Mouse (Mus musculus): Measurements from ENCODE around the gene Tcp11l1.

The Tcp11l1 gene

DNA sequence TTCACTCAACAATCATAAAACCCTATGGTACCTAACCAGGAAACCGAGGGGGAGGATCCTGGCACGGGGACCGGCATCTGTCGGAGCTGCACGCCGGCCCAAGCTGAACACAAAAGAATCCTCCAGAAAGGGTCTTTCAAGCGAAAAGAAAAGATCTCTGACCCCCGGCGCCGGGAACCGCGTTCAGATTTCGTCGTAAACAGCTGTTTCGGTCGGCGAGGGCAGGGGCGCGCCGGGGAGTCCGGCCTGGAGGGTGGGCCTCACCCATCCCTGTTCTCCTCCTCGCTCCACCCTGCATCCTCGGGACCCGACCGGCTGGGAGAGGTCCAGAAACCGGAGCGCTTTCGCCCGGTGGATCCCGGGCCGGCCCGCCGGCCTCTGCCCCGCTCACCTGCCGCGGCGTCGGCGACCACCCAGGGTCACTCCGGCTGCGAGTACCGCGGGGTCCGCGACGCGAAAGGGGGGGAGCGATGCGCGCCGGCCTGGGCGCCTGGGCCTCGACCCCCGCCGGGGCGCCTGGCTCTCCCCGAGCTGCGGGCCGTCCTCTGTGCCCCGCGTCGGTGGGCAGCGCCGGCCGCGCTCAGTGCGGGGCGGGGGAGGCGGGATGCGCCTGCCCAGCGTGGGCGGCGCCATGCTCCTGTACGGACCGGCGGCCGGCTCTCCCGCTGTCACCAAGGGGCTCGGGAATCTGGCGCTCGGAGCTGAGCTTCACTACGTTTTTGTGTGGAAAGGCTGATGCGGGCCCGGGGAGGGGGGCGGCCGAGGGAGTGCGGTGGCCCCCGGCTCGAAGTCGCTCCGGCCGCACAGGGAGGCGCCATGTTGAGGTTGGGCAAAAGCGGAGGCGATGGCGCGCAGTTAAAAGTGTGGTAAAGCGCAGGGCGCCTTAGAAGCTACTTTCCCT is at the start of gene Tcp11l1:
TSS of gene Tcp11l1 (minus strand) at position 585 of the 901 bp plus-strand sequence.
- DNase-seq, result peak; percentile 85

- no peak for DNase-seq
These were observed 38.6 kb upstream of the Tcp11l1 start for GRCm38 (mm10) chr2:104750611-104751010.

DNA sequence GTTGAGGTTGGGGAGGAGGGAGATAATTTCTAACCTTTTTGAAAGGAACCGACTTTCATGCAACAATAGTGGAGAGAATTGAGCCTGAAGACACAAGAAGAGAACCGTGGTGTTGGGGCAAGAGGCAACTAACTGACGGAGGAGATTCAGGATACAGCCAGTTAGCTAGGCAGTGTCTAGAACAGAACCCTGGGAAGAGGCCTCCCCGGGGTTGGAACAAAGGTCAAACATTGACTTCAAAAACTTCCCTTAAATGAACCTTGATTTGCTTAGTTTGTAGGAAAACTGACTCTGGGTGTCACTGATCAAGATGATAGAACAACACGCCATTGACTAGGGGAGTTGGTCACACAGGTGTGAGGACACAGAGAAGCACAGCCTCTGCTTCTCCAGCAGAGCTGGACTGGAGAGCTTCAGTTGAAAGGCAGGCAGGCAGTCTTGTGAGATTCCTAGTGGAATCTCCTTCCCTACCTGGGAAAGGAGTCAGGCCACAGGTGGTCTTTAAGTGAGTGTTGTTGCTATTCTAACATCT is 36.7 kb upstream of the Tcp11l1 start:
- DNase-seq, result no peak

DNA sequence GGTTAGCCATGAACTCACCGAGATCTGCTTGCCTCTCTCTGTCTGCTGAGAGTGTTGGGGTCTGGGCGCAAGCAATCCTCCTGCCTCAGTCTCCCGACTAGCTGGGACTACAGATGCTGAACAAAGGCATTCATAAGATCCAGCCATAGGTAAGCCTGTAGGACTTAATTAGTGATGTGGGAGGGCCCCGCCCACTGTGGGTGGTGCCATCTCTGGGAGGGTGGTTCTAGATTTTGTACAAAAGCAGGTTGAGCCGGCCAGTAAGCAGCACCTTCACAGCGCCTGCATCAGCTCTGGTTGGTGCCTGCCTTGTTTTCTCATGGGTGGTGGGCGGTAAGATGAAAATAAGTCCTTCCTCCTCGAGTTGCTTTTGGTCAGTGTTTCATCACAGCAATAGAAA is 34.3 kb upstream of the Tcp11l1 start:
- no peak for DNase-seq

DNA sequence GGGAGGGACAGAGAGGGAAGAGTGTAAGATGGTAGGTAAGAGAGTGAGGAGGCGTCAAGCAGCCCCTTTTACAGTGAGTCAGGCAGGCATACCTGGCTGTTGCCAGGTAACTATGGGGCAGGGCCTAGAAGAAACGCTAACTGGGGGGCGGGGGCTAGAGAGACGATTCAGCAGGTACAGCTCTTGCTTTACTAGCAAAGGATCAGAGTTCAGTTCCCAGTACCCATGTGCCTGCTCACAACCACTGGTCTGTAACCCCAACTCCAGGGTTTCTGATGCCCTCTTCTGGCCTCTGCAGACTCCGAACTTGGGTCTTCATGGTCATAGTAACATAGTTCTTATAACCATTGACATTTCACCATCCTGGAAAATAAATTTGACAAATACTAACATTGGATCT is 32.0 kb upstream of the Tcp11l1 start:
- no peak for DNase-seq

GRCm38 (mm10) chr2:104743160-104743559 is 31.2 kb upstream of the Tcp11l1 start:
- DNase-seq, result peak; percentile 54

DNA sequence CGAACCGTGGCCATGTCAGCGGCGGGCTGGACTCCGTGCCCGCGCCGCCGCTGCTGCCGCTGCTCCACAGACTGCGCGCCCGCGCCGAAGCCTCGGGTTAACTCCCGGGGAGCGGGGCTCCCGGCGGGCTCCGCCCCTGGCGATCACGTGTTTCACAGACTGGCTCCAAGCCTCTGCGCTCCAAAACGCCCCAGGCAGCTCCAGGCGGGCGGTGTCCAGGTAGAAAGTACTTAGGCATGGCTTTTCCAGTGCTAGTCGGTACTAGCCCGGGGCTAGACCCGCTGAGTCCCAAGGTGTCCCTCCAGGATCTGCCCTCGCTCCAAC is 30.7 kb upstream of the Tcp11l1 start, which contains the start of gene Depdc7:
TSS of gene Depdc7 (minus strand) at position 138 of the 324 bp plus-strand sequence.
- peak; percentile 95 for DNase-seq

- DNase-seq, result no peak
These were observed 30.1 kb upstream of the Tcp11l1 start for GRCm38 (mm10) chr2:104741896-104742740.

DNA sequence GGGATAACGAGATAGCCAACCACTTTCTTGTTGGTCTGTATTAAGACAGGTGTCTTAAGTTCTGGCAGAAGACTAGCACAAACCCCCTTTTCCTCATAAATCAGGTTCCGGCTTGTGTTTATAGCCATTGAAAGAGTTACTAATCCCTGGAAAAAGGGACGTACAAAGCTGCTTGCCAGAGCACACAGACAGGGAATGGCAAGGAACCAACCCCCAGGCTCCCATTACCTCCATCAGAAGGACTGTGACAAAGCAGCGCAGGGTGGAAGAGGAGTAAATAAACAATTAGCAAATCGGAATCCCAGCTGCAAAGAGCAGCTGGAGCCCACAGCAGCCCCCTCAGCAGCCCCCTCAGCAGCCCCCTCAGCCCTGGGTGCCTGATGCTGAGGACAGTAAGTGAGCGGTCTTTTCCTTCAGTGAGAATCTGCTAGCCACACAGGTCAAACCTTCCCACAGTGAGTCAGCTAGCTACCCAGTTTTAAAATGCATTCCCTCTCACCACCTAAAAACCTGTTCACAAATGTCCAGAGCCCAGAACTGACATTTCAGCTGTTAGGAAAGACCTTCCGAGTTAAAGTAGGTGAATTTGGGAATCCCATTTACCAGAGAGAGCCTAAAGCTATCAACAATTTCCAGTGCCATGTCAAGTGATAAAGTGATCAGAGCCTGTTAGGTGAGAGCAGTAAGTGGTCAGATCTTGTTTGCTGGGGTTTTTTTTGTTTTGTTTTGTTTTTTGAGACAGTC is 29.2 kb upstream of the Tcp11l1 start:
- DNase-seq, result no peak

DNA sequence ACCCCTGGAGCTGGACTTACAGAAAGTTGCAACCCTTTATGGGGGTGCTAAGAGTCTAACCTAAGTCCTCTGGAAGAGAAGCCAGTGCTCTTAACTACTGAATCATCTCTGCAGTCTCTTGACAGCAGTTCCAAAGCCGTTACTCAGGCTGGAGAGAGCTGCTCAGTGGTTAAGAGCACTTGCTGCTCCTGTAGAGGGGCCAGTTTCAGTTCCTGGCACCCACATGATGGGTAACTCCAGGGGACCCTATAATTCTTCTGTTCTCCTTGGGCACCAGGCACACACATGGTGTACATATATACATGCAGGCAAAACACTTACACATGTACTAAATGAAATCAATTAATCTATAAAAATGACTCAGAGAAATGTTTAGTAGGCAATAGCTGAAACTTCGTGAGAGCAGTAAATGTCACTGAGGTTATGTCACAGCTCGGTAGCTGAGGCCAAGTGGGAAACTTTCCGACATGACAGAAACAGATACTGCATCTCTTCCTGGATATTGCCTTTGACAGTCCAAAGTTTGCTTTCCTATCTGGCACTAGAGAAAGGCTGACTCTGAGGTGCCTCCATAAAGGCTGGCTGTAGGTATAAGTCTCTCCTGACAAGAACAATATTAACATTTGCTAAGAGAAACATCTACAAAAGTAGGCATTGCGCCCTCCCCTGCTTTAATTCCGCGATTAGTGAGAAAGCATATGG is 28.4 kb upstream of the Tcp11l1 start:
- DNase-seq, result no peak

DNA sequence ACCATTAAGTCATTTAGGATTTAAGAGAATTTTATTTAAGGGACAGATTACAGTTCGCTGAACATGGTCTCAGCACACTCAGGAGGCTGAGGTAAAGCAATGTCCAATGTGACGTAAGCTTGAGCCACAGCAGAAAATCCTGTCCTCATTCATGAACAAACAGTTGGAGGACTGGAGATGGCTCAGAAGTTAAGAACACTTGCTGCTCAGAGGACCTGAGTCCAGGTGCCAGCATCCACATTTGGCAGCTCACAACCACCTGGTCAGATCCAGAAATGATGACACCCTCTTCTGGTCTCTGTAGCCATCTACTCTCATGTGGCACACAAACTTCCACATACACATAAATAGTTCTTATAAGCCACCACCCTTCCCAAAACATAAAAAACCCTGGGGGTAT is 27.7 kb upstream of the Tcp11l1 start:
- DNase-seq, result no peak

DNA sequence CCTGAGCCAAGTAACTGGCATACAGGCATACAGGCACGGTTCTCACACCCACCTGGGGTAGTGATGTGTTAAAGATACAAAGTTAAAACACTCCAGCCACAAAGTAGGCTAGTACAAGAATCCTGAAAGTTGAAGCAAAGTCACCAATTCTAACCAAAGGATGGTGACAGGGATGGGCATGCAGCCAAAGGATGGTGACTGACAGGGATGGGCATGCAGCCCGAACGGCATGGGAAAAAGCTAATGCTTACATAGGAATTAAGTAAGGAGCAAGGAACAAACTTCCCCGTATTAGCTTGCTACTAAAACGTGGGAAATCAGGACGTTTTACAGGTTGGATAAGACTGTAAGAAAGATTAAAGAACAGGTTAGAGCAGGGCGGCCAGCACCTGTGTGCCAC is 24.3 kb upstream of the Tcp11l1 start:
- DNase-seq, result no peak

DNA sequence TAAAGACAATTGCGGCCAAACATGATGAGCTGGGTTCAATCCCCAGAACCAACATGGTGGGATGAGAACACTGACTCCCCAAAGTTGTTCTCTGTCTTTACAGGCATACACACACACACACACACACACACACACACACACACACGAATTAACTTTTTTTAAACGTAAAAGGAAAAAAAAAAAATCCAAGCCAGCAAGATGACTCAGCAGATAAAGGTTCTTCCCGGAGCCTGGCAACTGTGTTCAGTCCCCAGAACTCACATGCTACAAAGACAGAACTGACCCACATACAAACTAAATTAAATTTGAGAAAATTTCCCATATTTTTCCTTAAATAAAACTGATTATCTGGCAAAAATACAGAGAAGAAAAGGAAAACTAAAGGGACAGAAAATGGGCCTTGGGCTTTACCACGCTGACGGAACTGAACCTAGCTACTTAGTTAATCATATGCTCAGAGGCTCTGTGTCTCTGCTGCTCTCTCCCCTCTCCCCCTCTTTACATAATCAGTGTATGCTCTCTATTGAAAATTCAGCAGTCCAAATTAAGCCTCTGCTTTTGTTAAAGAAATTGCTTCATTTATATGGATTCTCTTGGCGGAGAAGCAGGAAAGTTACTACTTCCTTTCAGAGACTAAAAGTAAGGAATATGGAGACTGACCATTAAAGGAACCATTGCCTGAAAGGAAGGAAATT is 20.7 kb upstream of the Tcp11l1 start:
- DNase-seq, result no peak

DNA sequence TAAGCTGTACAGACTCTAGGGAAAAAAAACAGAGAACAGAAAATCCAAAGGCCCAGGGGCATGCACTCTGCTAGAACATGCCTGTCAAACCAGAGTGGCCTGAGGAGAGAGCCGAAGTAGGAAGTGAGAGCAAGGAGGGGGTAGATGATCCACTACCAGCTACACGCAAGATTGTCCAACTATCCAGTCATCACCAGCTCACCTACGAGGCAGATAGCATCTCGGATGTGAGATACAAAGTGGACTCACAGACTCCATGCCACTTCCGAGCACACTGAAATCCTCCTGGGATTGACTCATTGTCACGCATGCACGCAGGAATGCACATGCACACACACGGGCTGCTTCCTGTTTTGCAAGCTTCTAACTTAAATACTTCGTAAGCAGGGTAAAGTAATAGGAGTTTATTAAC is 20.1 kb upstream of the Tcp11l1 start:
- DNase-seq, result no peak

- no peak for DNase-seq
These were observed 15.4 kb upstream of the Tcp11l1 start for GRCm38 (mm10) chr2:104727369-104727768.

DNA sequence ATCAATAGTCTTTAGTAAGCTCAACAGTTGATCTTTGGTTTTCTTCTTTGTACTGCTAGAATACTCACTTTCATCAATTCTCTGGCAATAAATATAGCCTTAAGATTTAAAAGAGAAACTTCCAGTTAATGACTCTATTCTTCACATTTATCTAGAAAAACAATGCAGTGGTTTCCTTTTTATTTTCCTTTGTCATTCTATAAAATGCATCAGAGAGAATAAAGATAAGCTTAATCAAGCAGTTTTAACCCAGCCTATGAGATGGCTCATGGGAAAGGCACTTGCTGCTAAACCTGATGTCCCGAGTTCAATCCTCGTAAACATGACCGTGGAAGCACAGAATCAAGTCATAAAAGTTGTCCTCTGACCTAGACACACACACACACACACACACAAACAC is 10.1 kb upstream of the Tcp11l1 start:
- DNase-seq, result no peak

DNA sequence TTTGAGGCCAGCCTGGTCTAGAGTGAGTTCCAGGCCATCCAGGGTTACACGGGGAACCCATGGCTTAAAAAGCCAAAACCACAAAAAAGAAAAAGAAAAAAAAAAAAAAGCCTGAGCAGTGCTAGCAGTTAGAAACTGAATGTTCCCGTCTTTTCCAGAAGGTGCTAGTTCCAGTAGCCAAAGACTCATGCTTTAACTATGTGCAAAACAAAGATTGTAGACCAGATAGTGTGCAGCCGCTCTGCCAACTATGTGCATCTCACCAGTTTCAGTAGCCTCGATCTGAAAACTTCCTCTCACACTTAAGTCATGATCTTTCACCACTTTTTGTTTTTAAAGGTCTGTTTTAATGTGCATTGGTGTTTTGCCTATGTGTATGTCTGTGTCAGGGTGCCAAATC is 5.9 kb upstream of the Tcp11l1 start:
- DNase-seq, result no peak

DNA sequence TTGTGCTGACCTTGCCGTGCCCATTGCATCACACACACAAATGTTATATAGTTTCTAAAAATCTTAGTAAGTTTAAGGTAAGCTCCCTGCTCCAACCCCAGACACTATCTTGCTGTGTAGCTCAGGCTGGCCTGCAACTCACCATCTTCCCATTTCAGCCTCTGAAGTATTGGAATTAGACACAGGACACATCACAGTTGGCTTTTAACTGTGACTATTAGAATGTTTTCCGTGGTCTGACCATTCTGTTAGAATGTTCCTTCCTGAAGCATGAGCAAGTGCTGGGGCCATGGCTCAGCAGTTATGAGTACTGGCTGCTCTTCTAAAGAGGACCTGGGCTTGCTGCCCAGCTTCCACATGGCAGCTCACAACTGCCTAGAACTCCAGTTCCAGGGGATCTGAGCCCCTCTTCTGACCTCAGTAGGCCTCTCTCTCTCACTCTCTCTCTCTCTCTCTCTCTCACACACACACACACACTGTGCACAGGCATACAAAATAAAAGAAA is 5.3 kb upstream of the Tcp11l1 start:
- DNase-seq, result no peak

DNA sequence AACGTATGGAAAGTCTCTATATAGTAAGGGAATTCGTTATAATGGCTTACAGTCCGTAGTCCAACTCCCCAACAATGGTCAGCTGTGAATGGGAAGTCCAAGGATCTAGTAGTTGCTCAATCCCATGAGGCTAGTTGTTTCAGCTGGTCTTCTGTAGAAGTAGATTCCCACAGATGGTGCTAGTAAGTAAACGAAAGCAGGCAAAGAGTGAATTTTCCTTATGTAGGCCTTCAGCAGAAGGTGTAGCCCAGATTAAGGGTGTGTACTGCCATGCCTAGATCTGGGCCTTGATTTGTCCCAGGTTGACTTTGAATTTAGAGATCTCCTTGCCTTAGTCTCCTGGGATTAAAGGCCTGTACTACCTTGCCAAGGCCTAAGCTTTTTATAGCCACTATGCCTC is 4.3 kb upstream of the Tcp11l1 start, which contains the start of gene Pin1rt1:
TSS of gene Pin1rt1 (minus strand) at position 101 of the 400 bp plus-strand sequence.
- no peak for DNase-seq

- DNase-seq, result peak; percentile 38
These were observed 2.3 kb upstream of the Tcp11l1 start for GRCm38 (mm10) chr2:104714254-104714691.

GRCm38 (mm10) chr2:104712486-104712809 is 479 bp upstream of the Tcp11l1 start:
- no peak for DNase-seq
